Mouse (Mus musculus) brain, embryonic 14.5 days (tissue): ENCODE data around the gene Chchd1.
A peak's percentile ranks its signal among the peaks of the same experiment; 100 is the strongest.

Experiments
- CTCF ChIP-seq: fragments of 200-500 bp; IDR thresholded peaks from 2 replicates; pipeline ENCODE4 v1.5.1; 2012; ENCODE audit warnings: inconsistent platforms, mild to moderate bottlenecking, moderate library complexity, borderline replicate concordance; ENCODE audit not compliant: insufficient read depth, insufficient read length; ENCODE audit errors: extremely low read depth
- POLR2A ChIP-seq: fragments of 200-500 bp; IDR thresholded peaks from 2 replicates; pipeline ENCODE4 v1.6.1; 2012; ENCODE audit warnings: mild to moderate bottlenecking, inconsistent platforms, borderline replicate concordance; ENCODE audit not compliant: poor library complexity, insufficient read depth, insufficient read length, severe bottlenecking; ENCODE audit errors: extremely low read depth

GRCm38 (mm10) chr14:20702741-20703381 is at the start of gene Chchd1:
- no peak for TF ChIP-seq CTCF
- 0 out of 2 replicates have a peak, but pooled peaks have one; percentile 31 for TF ChIP-seq POLR2A
